Mouse (Mus musculus) adipocyte (in vitro differentiated cells): ENCODE data around the gene Gm9970.
A peak's percentile ranks its signal among the peaks of the same experiment; 100 is the strongest.
"Not testable (repeated sequence)": the region's sequence is repeated elsewhere in the genome, so short reads cannot be mapped to it uniquely, and the experiment has no call there.

Source experiments
- DNase-seq: peaks from one replicate; pipeline ENCODE4 v3.0.0-alpha.2; 2016; ENCODE audit warnings: low spot score

The Gm9970 gene

GRCm38 (mm10) chr5:31222696-31223095, 18.3 kb downstream of the Gm9970 start:
- no peak for DNase-seq

- peak; percentile 84 for DNase-seq
These were observed 19.6 kb downstream of the Gm9970 start for GRCm38 (mm10) chr5:31221304-31221945.

- DNase-seq: peak; percentile 95
These were observed 20.4 kb downstream of the Gm9970 start, which contains the start of gene Ppm1g for GRCm38 (mm10) chr5:31220448-31221303. TSS of gene Ppm1g (minus strand) at chr5:31220687.

- DNase-seq: no peak
These were observed 21.1 kb downstream of the Gm9970 start for GRCm38 (mm10) chr5:31219911-31220447.

- DNase-seq: no peak
These were observed 21.6 kb downstream of the Gm9970 start for GRCm38 (mm10) chr5:31219474-31219873.

- DNase-seq: peak; percentile 71
These were observed 22.0 kb downstream of the Gm9970 start for GRCm38 (mm10) chr5:31219070-31219469.

GRCm38 (mm10) chr5:31218294-31218693, 22.7 kb downstream of the Gm9970 start:
- no peak for DNase-seq

GRCm38 (mm10) chr5:31216554-31216953, 24.5 kb downstream of the Gm9970 start:
- DNase-seq: not testable (repeated sequence)

GRCm38 (mm10) chr5:31204421-31204820, 36.6 kb downstream of the Gm9970 start:
- DNase-seq: no peak

- DNase-seq: no peak
These were observed 37.2 kb downstream of the Gm9970 start for GRCm38 (mm10) chr5:31203866-31204265.

- DNase-seq: no peak
These were observed 38.1 kb downstream of the Gm9970 start for GRCm38 (mm10) chr5:31202933-31203332.

GRCm38 (mm10) chr5:31201742-31202590, 39.1 kb downstream of the Gm9970 start, which contains the start of gene Zfp513:
TSS of gene Zfp513 (minus strand) at chr5:31202303.
- peak; percentile 99 for DNase-seq

- no peak for DNase-seq
These were observed 39.8 kb downstream of the Gm9970 start for GRCm38 (mm10) chr5:31201042-31201741.

- no peak for DNase-seq
These were observed 40.7 kb downstream of the Gm9970 start for GRCm38 (mm10) chr5:31200327-31200768.

- peak; percentile 39 for DNase-seq
These were observed 41.1 kb downstream of the Gm9970 start for GRCm38 (mm10) chr5:31199893-31200292.

- no peak for DNase-seq
These were observed 41.6 kb downstream of the Gm9970 start for GRCm38 (mm10) chr5:31199321-31199892.

GRCm38 (mm10) chr5:31198616-31199320, 42.3 kb downstream of the Gm9970 start:
- DNase-seq: no peak

- DNase-seq: no peak
These were observed 42.9 kb downstream of the Gm9970 start for GRCm38 (mm10) chr5:31198170-31198569.

GRCm38 (mm10) chr5:31197072-31197471, 44.0 kb downstream of the Gm9970 start:
- DNase-seq: no peak

- DNase-seq: no peak
These were observed 44.8 kb downstream of the Gm9970 start for GRCm38 (mm10) chr5:31196207-31196606.
